Mouse (Mus musculus) B cell, adult 62 days (primary cell): ENCODE measurements around the gene B3gnt6. TPM values are rescaled to one million over a fixed set of nuclear protein-coding genes. Genes with fewer than 3 reads are reported as not detected.

ENCODE experiments used
- total RNA-seq: library from RNA; stranded (reverse); gene quantifications from 4 replicates; pipeline ENCODE4 v1.2.4, GENCODE M21; 2023

Gene B3gnt6
- not detected in 4 replicates for total RNA-seq

GRCm38 (mm10) chr7:98199381-98199780 is at the start of gene B3gnt6:
Gene B3gnt6 (minus strand): TSS chr7:98199481.

GRCm38 (mm10) chr7:98177929-98178559 is 21.2 kb downstream of the B3gnt6 start, which contains the start of gene Capn5:
Gene Capn5 (minus strand): TSS chr7:98178274.

GRCm38 (mm10) chr7:98145402-98145801 is 53.9 kb downstream of the B3gnt6 start, which contains the start of gene Omp:
Gene Omp (minus strand): TSS chr7:98145502.

Other genes with a start within 250 kb of the B3gnt6 start
- gene Myo7a, start 80.0 kb downstream of the B3gnt6 start, total RNA-seq = 17.2 to 26.6 TPM (median 22.2 TPM) in 4 replicates
- 0.26 to 0.88 TPM (median 0.44 TPM) in 4 replicates for gene Omp, start 54.0 kb downstream of the B3gnt6 start, total RNA-seq
- gene Capn5, start 21.2 kb downstream of the B3gnt6 start, total RNA-seq = 8.3 to 9.4 TPM (median 8.9 TPM) in 4 replicates
- 6.9 to 9.2 TPM (median 8.7 TPM) in 4 replicates for gene Acer3, start 121.7 kb upstream of the B3gnt6 start, total RNA-seq
- not detected in 4 replicates for gene Tsku, start 161.8 kb upstream of the B3gnt6 start, total RNA-seq
- not detected in 4 replicates for gene Gucy2d, start 240.9 kb upstream of the B3gnt6 start, total RNA-seq